9 mouse cellular contexts compared by ENCODE assay signal in genomic region chr6:115499540-115499939, GRCm38 (mm10). TPM values are rescaled to one million over a fixed set of nuclear protein-coding genes. Genes with fewer than 3 reads are reported as not detected.
A peak's percentile ranks its signal among the peaks of the same experiment; 100 is the strongest.
DNase-seq lines count a peak whose midpoint lies in the region; ATAC-seq and TF ChIP-seq lines count a peak whose summit lies in the region.
"Had no signal": no experiment of that assay in that cellular context is flagged by ENCODE, and none has a peak within 500 bp of the region (broad histone marks: within the 10 kb centered on the region; RNA-seq: fewer than 3 reads in every experiment).

No protein-coding gene starts in this region.

- 54% methylated on average over 14 of the region's 14 CpGs for WGBS in forebrain, postnatal 0 days

- intact Hi-C loops in left cerebral cortex, postnatal 14 days (cut with DNase I): no loop called here

- DNase-seq in adrenal gland, postnatal 10 days: peak; percentile 84
- DNase-seq in adrenal gland, adult 18-20 months (ENCODE audit: low spot score in 2 of 2): no peak
- peak; percentile 30 to 53 for DNase-seq in left cerebral cortex, postnatal 14 days (ENCODE audit: low spot score in 2 of 2)
- DNase-seq in left cerebral cortex, adult 9 months (ENCODE audit: low spot score in 2 of 2): no peak
- peak; percentile 69 for DNase-seq in forebrain, postnatal 0 days
- DNase-seq in lung, postnatal 10 days: peak; percentile 69
- DNase-seq in urinary bladder, postnatal 10 days (ENCODE audit: low spot score): no peak

- no peak overlapping the region for H3K9ac ChIP-seq in forebrain, postnatal 0 days

- H3K27ac ChIP-seq in forebrain, postnatal 0 days (ENCODE audit: low read depth, low read length): no peak overlapping the region

- no peaks in the 10 kb centered on the region for H3K4me1 ChIP-seq in forebrain, postnatal 0 days (ENCODE audit: insufficient read depth)

- H3K27me3 ChIP-seq in forebrain, postnatal 0 days (ENCODE audit: insufficient read depth, low read length): no peaks in the 10 kb centered on the region

- no peak for TF ChIP-seq CTCF in forebrain, postnatal 0 days (IDR thresholded peaks at IDR 0.05; ENCODE audit: low read depth)

- no peaks in the 10 kb centered on the region for H3K9me3 ChIP-seq in forebrain, postnatal 0 days (ENCODE audit: low read length)

- ATAC-seq in forebrain, postnatal 0 days: peak; percentile 96
- ATAC-seq in megakaryocyte progenitor cell, adult 5-6 weeks (replicated peaks; ENCODE audit: poor library complexity): no peak

- H3K36me3 ChIP-seq in forebrain, postnatal 0 days (ENCODE audit: insufficient read depth): no peaks in the 10 kb centered on the region

- no peak overlapping the region for H3K4me3 ChIP-seq in forebrain, postnatal 0 days (ENCODE audit: low read depth, low read length)
- H3K4me3 ChIP-seq: erythroblast, embryonic 14.5 days had no signal

- H3K4me2 ChIP-seq in forebrain, postnatal 0 days (ENCODE audit: low read depth): no peak overlapping the region

RNA-seq across cellular contexts. Expression of gene Tsen2, which starts 44.9 kb away (rescaled TPM):
- total RNA-seq in adrenal gland, postnatal 10 days (2021): 10 to 100 TPM in 1 of 2 experiments, 1 to 10 TPM in 1; 8.8 to 15.7 TPM
- 1 to 10 TPM; 6.8 to 8.7 TPM for total RNA-seq in adrenal gland, adult 18-20 months (2021)
- total RNA-seq in left cerebral cortex, postnatal 14 days (2021): 10 to 100 TPM; 19.5 to 21.2 TPM
- 31.5 and 33.7 TPM in 2 replicates for total RNA-seq in forebrain, postnatal 0 days (2014; rRNA removed)
- polyA plus RNA-seq in forebrain, postnatal 0 days (2015; fragmentation: Nextera tagmentation; extraction: Ambion mirVana): 34.4 and 35.6 TPM in 2 replicates
- 12.9 and 15.2 TPM in 2 replicates for total RNA-seq in megakaryocyte progenitor cell, adult 5-6 weeks (2015)
- total RNA-seq in megakaryocyte progenitor cell, adult 5-6 weeks (2017): 12.3 and 25.9 TPM in 2 replicates

Comparison
In these comparisons a context has a peak if more than half of its experiments do, and no peak if none do; other contexts are left out.
1. DNase-seq: peak in adrenal gland, postnatal 10 days (single experiment), left cerebral cortex, postnatal 14 days (2 of 2), forebrain, postnatal 0 days (single experiment) and lung, postnatal 10 days (single experiment); none in adrenal gland, adult 18-20 months (0 of 2), left cerebral cortex, adult 9 months (0 of 2) and urinary bladder, postnatal 10 days (single experiment).